Mouse (Mus musculus): ENCODE data around the gene Xrcc5.

Gene Xrcc5

DNA sequence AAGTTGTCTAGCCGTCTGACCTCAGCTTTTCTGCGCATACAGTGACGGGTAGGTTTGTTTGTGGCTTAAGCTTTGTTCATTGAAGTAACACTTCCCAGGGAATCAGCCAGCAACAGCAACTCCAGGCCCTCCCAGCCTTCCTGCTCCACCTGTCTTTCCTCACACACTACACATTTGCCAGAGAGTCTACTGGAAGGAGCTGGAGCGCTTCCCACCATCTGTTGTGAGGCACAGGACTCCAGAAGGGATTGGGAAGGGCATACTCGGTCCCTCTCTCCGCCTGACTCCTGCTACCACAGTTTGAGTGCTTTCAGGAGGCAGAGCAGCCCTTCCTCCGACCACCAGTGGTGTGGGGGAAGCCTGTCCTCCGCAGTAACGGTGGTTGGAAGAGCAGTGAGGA lies 93.4 kb downstream of the Xrcc5 start:
- no peak for DNase-seq

DNA sequence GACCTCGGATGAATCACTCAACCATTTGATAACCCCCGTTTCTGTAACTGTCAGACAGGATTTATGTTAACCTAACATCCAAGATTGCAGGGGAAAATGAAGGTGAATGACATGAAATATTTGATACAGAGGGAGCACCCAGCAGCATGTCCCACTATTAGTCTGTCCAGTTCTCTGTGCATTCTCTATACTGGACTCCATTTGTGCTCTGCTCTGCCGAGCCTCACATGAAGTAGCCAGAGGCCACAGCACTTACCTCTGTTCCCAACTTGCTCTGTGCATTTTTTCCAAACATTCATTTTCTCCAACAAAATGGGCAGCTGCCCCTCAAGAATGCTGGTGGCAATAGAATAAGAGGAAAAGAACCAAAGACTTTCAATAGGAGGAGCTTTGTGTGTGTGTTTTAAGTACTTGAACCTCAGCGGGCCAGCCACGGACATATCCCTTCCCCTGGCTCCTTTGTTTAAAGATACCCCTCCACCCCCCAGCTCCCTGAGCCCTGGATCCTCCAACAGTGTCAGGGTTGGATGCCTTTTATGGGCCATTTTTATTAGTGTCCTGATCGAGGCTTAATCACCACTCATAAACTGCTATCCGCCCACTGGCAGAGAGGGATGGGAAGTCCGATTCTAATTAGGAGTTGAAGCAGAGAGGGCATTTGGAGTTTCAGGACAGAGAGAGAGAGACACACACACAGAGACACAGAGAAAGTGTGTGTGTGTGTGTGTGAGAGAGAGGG lies 94.3 kb downstream of the Xrcc5 start:
- DNase-seq = no peak

DNA sequence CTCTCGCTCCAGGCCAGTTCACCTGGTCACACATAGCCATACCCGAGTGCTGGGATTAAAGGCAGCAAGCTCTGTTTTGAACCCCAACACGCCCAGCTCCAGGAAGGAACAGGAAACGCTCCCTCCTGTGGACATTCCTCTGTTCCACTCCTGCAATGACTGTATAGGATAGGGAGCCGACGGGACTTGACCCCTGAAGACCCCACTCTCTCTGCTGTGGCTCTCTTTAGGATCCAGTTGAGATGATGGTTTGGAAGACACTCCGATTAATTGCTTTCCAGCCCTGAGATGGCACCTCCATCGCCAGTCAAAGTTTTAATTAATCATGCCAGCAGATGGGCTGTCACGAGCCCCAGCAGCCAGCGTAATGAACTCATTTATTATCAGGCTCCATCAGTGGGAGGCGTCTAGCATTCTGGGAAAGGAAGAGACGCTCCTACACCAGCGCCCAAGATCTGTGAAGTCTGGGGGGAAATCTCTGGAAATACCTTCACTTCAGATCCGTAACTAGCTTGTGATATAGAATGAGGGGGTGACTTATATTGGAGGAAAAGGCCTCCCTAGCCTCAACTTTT lies 99.4 kb downstream of the Xrcc5 start:
- no peak for DNase-seq

DNA sequence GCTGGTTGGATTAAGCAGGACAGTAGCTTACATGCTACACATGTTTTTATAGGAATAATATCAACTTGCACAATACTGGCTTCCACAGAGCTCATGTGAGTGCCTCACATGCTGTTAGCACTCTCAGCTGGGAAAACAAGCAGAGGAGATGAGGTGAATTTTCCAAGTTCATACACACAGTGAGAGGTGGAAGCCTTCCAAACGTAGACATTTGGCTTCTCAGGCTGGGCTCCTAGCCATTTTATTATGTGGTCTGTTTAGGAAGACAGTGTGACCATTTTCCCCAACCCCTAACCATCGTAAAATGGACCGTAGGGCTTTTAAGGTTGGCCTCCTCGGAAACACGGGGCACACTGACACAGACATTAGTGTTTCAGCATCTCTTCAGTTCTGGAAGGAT lies 102.7 kb downstream of the Xrcc5 start:
- DNase-seq = no peak

DNA sequence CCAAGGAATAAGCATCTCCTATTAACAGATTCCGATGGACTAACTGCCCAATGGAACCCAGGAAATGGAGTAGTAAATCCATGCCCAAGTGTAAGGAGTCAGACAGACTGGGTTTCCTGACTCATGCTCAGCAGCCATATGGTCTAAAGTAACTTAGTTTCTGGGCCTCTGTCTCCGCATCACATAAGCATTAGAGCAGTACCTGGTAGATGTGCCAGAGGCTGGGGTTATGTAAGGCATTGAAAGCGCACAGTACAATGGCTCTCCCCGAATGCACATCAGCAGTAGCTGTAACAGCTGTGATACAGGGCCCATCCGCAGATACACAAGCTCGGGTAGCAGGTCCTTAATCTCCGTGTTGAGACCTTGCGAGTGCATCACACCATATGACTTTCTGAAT lies 103.9 kb downstream of the Xrcc5 start:
- DNase-seq = no peak

DNA sequence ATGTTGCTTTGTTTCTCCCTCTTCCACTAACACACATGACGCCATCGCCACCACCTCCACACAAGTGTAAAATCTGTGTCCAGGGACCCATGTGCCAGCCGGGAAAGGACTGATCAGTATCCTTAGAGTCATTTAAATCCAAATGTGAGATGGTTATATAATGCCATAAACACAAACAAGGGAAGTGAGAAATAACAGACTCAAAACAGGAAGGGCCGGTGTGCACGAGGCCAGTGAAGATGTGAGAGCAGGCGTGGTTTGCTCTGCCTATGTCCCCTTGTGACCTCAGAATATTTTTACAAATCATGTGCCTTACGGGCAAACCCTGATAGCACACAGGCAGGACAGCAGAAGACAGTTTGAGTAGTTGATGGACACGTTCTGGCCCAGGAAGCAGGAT lies 106.0 kb downstream of the Xrcc5 start:
- no peak for DNase-seq

DNA sequence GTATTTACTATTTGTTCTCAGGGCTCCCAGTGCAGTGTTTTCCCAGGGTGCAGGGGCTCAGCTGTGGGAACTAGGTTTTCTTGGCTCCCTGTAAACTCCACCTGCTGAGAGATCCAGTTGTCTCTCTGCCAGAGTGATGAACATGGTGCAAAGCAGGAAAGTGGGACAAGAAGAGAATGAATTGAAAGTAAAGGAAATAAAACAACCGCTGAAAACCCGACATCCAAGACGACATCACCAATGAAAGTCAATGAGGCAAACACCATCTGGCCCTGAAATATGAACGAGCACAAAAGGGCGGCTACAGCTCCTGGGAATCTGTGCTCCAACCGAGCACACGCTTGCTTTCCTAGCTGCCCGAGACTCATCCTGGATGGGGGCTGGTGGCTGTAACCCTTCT lies 106.9 kb downstream of the Xrcc5 start:
- DNase-seq = no peak

DNA sequence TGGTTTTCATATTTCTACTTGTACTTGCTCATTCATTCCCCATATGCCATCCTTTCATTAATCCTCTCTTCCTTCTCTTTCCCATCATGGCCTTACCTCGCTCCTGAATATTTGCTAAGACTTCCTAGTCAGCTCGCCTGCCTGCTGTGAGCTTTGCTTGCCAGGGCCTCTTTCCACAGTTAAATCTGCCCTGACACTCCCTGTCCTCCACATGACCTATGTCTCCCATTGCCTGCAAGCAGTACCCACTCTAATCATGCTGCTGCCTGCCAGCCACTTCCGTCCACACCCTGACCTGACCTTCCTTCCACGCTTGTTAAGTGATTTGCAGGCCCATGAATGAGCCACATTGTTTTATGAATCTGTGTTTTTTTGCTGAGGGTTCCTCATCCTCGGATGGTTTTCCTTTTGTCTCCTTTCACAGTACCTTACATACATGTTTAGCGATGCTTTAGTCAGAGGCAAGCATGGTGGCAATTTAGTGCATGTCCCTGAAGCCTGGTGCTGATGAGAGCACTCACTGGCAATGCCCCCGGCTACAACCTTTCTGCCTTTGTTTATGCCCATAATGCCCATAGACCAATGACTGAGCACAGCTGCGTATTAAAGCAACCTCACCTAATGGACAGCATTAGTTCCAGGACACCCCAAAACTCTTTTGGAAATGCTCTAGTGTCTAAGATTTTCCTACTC lies 107.5 kb downstream of the Xrcc5 start:
- no peak for DNase-seq

DNA sequence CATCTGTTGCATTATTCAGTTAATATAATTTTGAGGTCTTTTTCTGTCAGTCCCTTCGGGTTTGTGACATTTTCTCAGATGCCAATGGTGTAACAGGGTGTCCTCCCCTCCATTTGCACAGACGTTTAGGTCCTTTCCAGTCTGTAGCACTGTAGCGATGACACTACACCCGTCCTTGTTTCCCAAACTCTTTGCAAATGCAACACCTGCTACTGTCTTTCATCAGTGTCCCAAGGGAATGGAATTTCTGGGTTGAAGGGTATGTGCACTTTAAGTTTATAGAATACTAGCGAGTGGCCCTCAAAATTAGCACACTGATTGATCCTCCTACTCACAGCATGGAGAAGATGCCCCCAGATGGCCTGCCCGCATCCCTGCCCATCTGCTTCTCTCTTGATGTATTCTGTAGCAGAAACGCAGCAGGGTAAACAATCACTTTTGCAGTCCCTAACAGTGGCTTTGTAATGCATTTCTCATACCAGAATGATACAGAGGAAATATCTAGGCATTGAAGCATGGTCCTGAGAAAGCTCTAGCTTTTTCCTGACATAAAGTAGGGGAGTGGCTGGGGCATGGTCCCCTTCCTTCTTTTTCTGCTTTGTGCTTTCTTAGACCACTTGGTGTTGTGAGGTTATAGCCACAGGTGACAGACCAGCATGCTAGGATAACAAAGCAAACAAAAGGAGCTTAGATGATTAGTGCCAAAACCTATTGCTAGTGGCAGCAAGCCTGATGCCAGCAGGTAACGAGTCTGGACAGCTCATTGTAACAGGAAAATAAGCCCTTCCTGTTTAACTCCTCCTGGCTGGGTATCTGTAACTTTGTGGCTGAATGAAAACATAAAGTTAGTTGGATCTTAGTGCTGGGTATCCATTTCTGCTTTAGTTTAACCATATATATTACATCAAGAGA lies 111.8 kb downstream of the Xrcc5 start:
- DNase-seq = no peak

DNA sequence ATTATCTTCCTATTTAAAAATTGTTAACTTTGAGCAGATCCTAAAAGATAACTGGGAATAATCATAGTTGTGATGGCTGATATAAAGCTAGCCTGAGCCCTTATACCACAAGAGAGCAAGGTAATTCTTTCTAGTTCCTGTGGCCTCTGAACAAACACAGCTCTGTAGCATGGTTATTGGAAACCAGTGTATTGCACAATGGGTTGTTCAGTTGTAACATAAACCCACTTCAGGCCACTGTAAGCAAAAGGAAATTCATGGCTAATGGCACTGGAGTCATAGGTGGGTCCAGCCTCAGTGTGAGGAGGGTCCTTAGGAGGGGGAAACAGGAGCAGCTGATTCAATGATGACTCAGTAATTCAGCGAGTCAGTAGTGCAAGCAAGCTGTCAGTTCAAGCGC lies 113.0 kb downstream of the Xrcc5 start:
- no peak for DNase-seq

DNA sequence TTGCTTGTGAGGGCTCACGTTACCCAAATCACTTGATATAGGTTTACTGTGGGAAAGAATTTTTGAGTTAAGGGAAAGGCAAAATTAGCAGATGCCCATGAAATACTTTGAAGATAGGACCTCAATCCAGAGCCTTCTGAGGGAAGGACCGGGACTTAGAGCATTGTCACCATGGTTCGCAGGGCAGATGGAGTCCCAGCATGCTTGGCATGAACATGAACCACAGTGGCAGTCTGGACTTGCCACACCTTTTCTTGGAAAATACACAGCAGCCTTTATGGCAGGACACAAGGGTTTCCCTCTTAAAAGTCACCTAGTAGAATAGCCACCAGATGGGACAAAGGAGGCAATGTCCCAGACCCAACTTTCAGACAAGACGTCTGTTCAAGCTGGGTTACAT lies 114.9 kb downstream of the Xrcc5 start:
- no peak for DNase-seq

DNA sequence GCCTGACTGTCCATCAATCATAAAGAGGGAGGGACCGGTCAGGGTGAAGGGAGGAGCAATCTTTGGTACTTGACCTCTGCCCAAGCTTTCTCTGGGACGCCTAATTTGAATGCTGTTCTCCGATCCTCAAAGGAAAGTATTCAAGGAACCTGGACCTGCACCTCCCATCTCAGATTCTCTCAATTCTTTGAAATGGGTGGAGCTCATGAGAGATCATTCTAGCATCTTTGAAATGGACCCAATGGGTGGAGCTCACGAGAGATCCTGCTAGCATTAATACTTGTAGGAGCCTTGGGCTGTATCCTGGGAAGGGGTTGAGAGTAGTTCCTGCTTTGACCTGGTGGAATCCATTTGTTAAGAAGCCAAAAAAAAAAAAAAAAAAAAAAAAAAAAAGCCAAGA lies 119.2 kb downstream of the Xrcc5 start:
- no peak for DNase-seq

DNA sequence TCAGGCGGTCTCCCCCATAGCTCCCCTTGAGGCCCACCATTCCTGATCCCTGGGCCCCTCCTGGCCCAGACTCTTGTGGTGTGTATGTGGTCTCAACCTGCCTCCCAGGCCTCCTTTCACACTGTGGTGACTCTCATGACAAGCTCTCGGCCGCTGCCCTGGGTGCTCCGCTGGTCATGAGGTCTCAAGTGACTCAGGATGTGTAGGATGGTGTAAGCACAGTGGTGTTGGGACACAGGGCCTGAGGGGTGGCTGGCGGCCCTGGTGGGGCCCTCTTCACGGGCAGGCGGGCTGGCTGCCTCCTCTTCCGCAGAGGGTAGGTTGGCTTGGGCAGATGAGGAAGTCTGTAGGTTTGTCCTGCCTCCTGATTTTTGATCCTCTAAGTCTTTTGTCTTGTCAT lies 121.3 kb downstream of the Xrcc5 start:
- DNase-seq = no peak

DNA sequence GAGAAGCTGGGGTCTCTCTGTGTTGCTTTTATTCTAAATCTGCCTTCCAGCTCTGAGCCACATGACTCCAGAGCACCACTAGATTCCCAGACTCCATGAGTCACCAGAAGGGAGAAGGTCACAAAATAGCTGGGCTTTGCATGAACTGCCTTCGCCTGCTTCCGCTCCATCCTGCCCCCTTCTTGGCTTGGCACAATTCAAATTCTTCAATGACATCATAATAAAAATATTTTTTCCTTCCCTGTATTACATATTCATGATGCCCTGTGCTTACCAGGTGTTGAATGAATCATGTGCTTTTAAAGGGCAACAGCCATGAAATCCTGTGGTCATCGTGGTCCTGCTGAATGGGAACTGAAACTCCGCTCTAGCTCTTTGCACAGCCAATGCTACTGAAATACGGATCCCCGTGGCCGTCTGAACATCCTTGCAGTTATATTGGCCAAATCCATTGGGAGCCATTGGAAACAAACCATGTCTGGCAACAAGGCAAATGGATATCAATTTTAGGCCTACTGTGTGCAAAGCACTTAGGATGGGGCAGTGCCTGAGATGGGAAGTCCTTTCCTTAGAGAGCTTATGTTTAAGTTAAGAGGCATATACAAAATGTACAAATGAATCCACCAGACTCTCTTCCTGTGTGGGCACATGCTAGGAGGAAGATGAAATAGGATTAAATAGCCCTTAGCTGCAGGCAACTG lies 122.0 kb downstream of the Xrcc5 start:
- no peak for DNase-seq

DNA sequence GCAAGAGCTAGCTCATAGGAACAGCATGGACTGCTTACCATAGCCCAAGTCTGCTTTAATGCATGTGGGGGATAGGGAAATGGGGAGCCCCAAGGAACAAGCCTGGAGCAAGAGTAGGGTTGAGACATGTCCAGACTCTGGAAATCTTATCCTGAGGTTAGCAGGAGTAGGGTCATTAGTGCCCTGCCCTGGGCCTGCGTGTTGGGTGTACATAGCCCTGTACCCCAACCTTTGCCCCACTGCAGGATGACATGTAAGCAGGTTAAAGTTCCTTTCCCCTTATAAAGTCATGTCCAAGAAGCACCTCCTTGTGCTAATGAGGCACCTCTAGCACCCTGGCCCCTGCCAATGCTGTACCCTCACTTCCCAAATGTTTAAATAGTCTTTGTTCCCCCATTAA lies 125.4 kb downstream of the Xrcc5 start:
- DNase-seq = no peak

DNA sequence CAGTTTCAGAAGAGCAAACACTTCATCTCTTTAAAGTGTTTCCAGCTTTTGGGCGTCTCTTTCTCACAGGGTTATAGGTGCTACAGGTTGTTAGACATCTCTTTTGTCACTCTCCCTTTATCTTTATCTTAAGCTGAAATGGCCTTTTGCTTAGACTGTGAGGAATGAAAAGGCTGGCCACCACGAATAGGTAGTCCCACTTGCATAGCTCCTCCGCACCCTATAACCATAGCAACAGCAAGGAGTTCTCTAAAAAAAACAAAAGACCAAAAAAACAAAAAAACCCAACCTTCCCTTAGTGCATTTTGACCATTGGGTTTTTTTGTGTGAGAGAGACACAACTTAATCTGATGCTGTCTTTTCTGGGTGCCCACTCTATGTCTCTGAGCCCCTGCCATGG lies 127.3 kb downstream of the Xrcc5 start:
- no peak for DNase-seq

DNA sequence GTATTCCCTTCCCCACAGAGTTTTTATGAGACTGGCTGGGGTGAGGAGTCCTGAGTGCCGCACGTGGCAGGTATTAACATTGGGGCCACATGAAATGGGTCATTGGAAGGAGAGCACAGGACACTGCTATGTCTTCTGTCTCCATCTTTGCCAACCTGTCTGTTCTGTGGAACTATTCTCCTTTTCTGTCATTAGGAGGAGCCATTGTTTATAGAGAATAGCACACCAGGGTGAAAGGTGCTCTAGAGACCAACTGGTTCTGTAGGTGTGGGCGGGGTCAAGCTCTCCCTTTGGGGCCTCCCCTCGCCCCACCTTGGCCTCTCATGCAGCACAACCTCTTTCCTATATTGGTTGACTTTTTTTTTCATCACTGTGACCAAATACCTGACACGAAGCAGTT lies 129.7 kb downstream of the Xrcc5 start:
- no peak for DNase-seq

DNA sequence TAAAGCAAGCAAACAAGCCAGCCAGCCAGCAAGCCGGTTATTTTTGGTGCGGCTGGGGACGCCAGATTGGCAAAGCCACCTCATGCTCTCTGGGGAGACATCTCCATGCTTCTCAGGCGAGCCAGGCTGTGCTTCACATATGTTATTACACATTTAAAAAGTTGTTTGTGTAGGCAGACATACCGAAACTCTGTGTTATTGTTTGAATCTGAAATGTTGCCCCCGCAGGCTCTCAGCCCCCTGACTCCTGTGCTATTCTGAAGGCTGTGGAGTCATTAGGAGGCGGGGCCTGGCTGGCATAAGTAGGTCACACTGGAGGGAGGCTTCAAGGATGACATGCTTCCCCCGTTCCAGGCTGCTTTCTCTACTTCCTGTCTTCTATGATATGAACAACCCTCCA lies 131.9 kb downstream of the Xrcc5 start:
- DNase-seq = no peak

DNA sequence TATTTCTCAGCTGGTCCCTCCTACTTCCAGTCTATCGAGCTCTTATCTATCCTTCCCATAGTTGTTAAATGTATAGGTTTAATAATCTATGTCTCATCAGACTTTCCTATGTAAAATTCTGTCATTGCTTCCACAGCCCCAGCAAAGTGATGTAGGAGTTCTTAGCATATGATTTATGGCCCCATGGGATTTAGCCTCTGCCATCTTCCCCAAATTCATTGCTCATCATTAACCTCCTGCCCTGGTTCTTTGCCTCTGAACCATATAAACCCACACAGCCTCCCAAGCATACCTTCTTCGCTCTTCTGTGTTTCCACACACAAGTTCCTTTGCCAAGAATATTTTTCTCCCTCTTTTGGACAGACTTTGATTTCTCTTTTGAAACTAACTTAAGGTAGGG lies 135.5 kb downstream of the Xrcc5 start:
- DNase-seq = no peak
